Mouse (Mus musculus) kidney, embryonic 14.5 days (tissue): ENCODE data around the gene Neurl4. TPM values are rescaled to one million over a fixed set of nuclear protein-coding genes. Genes with fewer than 3 reads are reported as not detected.
"Not testable (repeated sequence)": the region's sequence is repeated elsewhere in the genome, so short reads cannot be mapped to it uniquely, and the experiment has no call there.

ENCODE experiments used
- ATAC-seq: fragments of 200-750 bp; cut with Nextera tagmentation; 2 replicates; pipeline ENCODE4 v1.8.0; 2017; ENCODE audit warnings: moderate number of reproducible peaks, mild to moderate bottlenecking, moderate TSS enrichment, moderate library complexity; ENCODE audit not compliant: low FRiP score, low TSS enrichment
- H3K27ac ChIP-seq: fragments of 300-500 bp; sonication (generic); 2 replicates; pipeline ENCODE4 v1.5.1; 2014; ENCODE audit warnings: low read depth, mild to moderate bottlenecking, low read length, moderate library complexity, mixed read lengths
- H3K27me3 ChIP-seq: fragments of 300-500 bp; sonication (generic); 2 replicates; pipeline ENCODE4 v1.6.1; 2014; ENCODE audit warnings: mild to moderate bottlenecking, low read length; ENCODE audit not compliant: control insufficient read depth, insufficient read depth
- H3K36me3 ChIP-seq: fragments of 300-500 bp; sonication (generic); 2 replicates; pipeline ENCODE4 v1.6.1; 2014; ENCODE audit warnings: low read length, mixed read lengths; ENCODE audit not compliant: control insufficient read depth, insufficient read depth
- H3K4me1 ChIP-seq: fragments of 300-500 bp; sonication (generic); 2 replicates; pipeline ENCODE4 v1.6.1; 2014; ENCODE audit warnings: low read length, mixed read lengths; ENCODE audit not compliant: control insufficient read depth, insufficient read depth
- H3K4me2 ChIP-seq: fragments of 300-500 bp; sonication (generic); replicated peaks from 2 replicates; pipeline ENCODE4 v1.6.1; 2014; ENCODE audit warnings: low read depth, mild to moderate bottlenecking, low read length
- H3K4me3 ChIP-seq: fragments of 300-500 bp; sonication (generic); 2 replicates; pipeline ENCODE4 v1.5.1; 2014; ENCODE audit warnings: mild to moderate bottlenecking, low read length
- H3K9ac ChIP-seq: fragments of 300-500 bp; sonication (generic); 2 replicates; pipeline ENCODE4 v1.6.1; 2014; ENCODE audit warnings: low read depth, mild to moderate bottlenecking, low read length, moderate library complexity
- H3K9me3 ChIP-seq: fragments of 300-500 bp; sonication (generic); 2 replicates; pipeline ENCODE4 v1.6.1; 2016; ENCODE audit warnings: low read length; ENCODE audit not compliant: control insufficient read depth
- WGBS: fragments of 180-500 bp; shearing (Covaris S2); extraction: QIAGEN DNeasy Blood & Tissue Kit; methylation state at CpG from one replicate; pipeline ENCODE4 v1.1.7; 2014; 5-methylcytosine and 5-hydroxymethylcytosine counted together
- polyA plus RNA-seq: library from polyadenylated mRNA; unstranded; fragments of >200 nt; fragmentation: Nextera tagmentation; extraction: Ambion mirVana; gene quantifications from 2 replicates; pipeline ENCODE4 v1.2.1, GENCODE M21; 2014

Gene Neurl4
- 13.0 and 16.3 TPM in 2 replicates for polyA plus RNA-seq

DNA sequence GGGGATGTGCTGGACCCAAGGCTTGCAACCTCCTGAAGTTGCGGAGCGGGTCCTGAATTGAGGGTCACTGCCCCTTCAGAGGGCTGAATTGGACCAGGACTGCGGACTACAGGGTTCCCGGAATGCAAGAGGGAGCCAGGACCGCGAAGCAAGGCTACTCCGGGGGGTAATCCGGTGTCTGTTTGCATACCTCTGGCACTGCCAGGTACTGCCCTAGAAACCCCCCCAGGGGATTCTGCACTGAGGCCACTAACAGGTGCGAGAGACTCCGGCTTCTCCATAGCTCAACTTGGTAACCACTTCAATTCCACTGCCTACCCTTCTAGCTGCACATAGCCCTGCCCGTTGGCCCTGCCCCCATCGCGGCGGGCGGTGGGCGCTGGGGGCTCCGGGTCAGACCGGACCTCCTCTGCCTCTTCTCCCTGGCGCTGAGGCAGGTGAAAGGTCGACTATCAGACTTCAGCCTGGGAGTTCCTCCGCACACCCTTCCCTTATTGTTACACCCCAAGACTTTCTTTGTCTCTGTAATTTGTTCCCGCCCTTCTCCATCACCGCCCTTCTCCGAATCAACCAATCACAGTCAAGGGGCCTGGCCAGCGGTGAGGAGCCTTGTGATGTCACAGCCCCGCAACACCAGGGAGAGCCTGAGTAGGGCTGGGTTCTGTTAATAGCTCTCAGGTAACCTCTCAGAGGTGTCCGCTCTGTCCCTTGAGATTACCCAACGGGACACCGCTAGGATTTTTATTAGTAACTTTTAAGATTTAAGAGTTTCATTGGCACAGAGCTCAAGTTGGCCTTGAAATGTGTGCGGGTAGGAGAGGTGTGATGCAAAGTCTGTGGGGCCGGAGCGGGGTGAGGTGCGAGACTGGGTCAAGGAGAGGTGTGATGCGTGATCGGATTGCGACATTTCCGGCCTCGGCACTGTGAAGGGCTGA, at the start of gene Neurl4, which contains the start of gene 2810408A11Rik:
TSS of gene Neurl4 (plus strand) at position 602 of the 935 bp plus-strand sequence.
TSS of gene 2810408A11Rik (minus strand) at position 517 of the 935 bp plus-strand sequence.
- Histone ChIP-seq H3K9ac (peak within 1 kb of the TSS; percentile 96), H3K4me3 (peak within 1 kb of the TSS; percentile 93), H3K36me3 (peaks cover 24% of the 10 kb centered on the region), H3K4me1 (peaks cover 17% of the 10 kb centered on the region), H3K9me3 (no peaks in the 10 kb centered on the region), H3K27me3 (no peaks in the 10 kb centered on the region), H3K4me2 (peak within 1 kb of the TSS; percentile 97), H3K27ac (peak within 1 kb of the TSS; percentile 99)
- under 1% methylated on average over 38 of the region's 38 CpGs for WGBS
- peak; percentile 94 for ATAC-seq

DNA sequence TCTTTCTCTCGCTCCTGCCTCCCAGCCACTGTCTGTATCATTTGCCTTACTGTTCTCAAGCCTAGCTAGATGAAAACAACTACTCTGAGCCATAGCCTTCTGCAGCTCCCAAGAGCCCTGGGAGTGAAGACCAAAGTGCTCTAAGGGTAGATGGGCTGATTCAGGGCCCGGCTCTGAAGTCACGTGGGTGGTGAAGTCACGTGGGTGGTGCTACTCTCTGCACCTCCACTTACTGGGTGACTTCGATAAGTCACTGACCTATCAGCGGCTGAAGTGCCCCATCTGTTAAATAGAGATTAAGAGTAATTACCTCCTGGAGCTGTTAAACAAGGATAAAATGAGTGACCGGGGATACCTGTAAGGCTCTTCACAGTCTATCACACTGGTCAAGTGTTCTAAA, 46.9 kb upstream of the Neurl4 start:
- H3K4me1 ChIP-seq = peaks cover 4% of the 10 kb centered on the region; the same call in 1 of the 2 replicates
- peaks cover 33% of the 10 kb centered on the region for H3K36me3 ChIP-seq
- no peaks in the 10 kb centered on the region for H3K9me3 ChIP-seq
- no peak overlapping the region for H3K27ac ChIP-seq
- H3K4me3 ChIP-seq = no peak overlapping the region
- 63% methylated on average over 7 of the region's 7 CpGs for WGBS
- H3K4me2 ChIP-seq = no peak overlapping the region
- peaks cover 9% of the 10 kb centered on the region for H3K27me3 ChIP-seq
- ATAC-seq = no peak
- H3K9ac ChIP-seq = no peak overlapping the region

GRCm38 (mm10) chr11:69854680-69855079, 46.2 kb upstream of the Neurl4 start:
- Histone ChIP-seq H3K4me1 (peaks cover 4% of the 10 kb centered on the region; the same call in 1 of the 2 replicates), H3K9ac (no peak overlapping the region), H3K27ac (no peak overlapping the region), H3K27me3 (peaks cover 9% of the 10 kb centered on the region), H3K36me3 (peaks cover 27% of the 10 kb centered on the region), H3K9me3 (no peaks in the 10 kb centered on the region), H3K4me3 (no peak overlapping the region), H3K4me2 (no peak overlapping the region)
- 87% methylated on average over 10 of the region's 10 CpGs for WGBS
- ATAC-seq = no peak

DNA sequence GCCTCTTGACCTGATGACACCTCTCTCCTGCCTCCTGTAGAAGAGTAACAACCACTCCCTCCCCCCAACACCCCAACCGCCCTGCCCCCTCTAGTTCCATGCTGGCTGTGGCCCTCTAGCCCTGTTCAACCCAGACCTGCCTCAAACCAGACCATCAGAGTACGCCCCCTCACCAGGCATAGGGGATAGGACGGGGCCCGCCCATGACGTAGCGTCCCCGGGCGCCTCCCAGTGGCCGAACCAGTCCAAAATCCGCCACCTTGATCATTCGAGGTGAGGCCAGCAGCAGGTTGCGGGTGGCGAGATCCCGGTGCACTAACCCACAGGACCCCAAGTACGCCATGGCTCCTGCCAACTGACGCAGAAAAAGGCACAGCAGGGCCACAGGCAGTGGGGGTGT, 45.5 kb upstream of the Neurl4 start:
- Histone ChIP-seq H3K4me3 (no peak overlapping the region; the same call in 1 of the 2 replicates), H3K27me3 (peaks cover 9% of the 10 kb centered on the region), H3K9ac (peak overlapping the region; percentile 12; the same call in 1 of the 2 replicates), H3K4me1 (peaks cover 4% of the 10 kb centered on the region; the same call in 1 of the 2 replicates), H3K27ac (no peak overlapping the region), H3K4me2 (no peak overlapping the region), H3K9me3 (no peaks in the 10 kb centered on the region), H3K36me3 (peaks cover 20% of the 10 kb centered on the region)
- 24% methylated on average over 16 of the region's 16 CpGs for WGBS
- ATAC-seq = peak; percentile 66

GRCm38 (mm10) chr11:69858113-69858998, 42.5 kb upstream of the Neurl4 start, which contains the start of gene Tnk1:
TSS of gene Tnk1 (minus strand) at chr11:69858730.
- H3K4me1 ChIP-seq = peaks cover 4% of the 10 kb centered on the region; the same call in 1 of the 2 replicates
- ATAC-seq = peak; percentile 36; the same call in 1 of the 2 replicates
- peaks cover 9% of the 10 kb centered on the region for H3K27me3 ChIP-seq
- peak within 1 kb of the TSS; percentile 20 for H3K4me3 ChIP-seq
- WGBS = 18% methylated on average over 30 of the region's 30 CpGs
- peak within 1 kb of the TSS; percentile 50; the same call in 1 of the 2 replicates for H3K9ac ChIP-seq
- H3K27ac ChIP-seq = no peak within 1 kb of the TSS
- no peaks in the 10 kb centered on the region for H3K36me3 ChIP-seq
- no peaks in the 10 kb centered on the region for H3K9me3 ChIP-seq
- peak within 1 kb of the TSS; percentile 29 for H3K4me2 ChIP-seq

- H3K27me3 ChIP-seq, H3K9ac ChIP-seq, H3K4me1 ChIP-seq, H3K4me2 ChIP-seq, H3K27ac ChIP-seq, H3K9me3 ChIP-seq, H3K4me3 ChIP-seq, H3K36me3 ChIP-seq, ATAC-seq: not testable (repeated sequence)
- WGBS = 55% methylated on average over 3 of the region's 3 CpGs
Measured at GRCm38 (mm10) chr11:69863729-69864128, 37.1 kb upstream of the Neurl4 start.

GRCm38 (mm10) chr11:69864138-69864860, 36.6 kb upstream of the Neurl4 start:
- WGBS = 44% methylated on average over 8 of the region's 8 CpGs
- no peak for ATAC-seq

GRCm38 (mm10) chr11:69865561-69865960, 35.3 kb upstream of the Neurl4 start:
- H3K4me3 ChIP-seq = no peak overlapping the region
- H3K4me1 ChIP-seq = no peaks in the 10 kb centered on the region
- no peaks in the 10 kb centered on the region for H3K27me3 ChIP-seq
- no peak overlapping the region for H3K27ac ChIP-seq
- 82% methylated on average over 9 of the region's 9 CpGs for WGBS
- no peaks in the 10 kb centered on the region for H3K36me3 ChIP-seq
- ATAC-seq = no peak
- H3K4me2 ChIP-seq = no peak overlapping the region
- H3K9me3 ChIP-seq = no peaks in the 10 kb centered on the region
- H3K9ac ChIP-seq = no peak overlapping the region

More at GRCm38 (mm10) chr11:69864138-69864860, 36.6 kb upstream of the Neurl4 start:
- H3K4me3 ChIP-seq = no peak overlapping the region
- no peaks in the 10 kb centered on the region for H3K27me3 ChIP-seq
- H3K4me2 ChIP-seq = no peak overlapping the region
- H3K27ac ChIP-seq = no peak overlapping the region
- no peaks in the 10 kb centered on the region for H3K36me3 ChIP-seq
- no peaks in the 10 kb centered on the region for H3K4me1 ChIP-seq
- H3K9ac ChIP-seq = no peak overlapping the region
- no peaks in the 10 kb centered on the region for H3K9me3 ChIP-seq
